Mouse (Mus musculus) midbrain, embryonic 13.5 days (tissue): ENCODE results near the gene Dhx15. TPM values are rescaled to one million over a fixed set of nuclear protein-coding genes. Genes with fewer than 3 reads are reported as not detected.

ENCODE experiments used
- ATAC-seq: fragments of 200-750 bp; cut with Nextera tagmentation; 2 replicates; pipeline ENCODE4 v1.8.0; 2017; ENCODE audit warnings: mild to moderate bottlenecking, moderate TSS enrichment, moderate library complexity
- H3K27ac ChIP-seq: fragments of 300-500 bp; sonication (generic); 2 replicates; pipeline ENCODE4 v1.5.1; 2015; ENCODE audit warnings: inconsistent platforms, mild to moderate bottlenecking, moderate library complexity
- H3K27me3 ChIP-seq: fragments of 300-500 bp; sonication (generic); 2 replicates; pipeline ENCODE4 v1.6.1; 2015; ENCODE audit warnings: mild to moderate bottlenecking, inconsistent platforms
- H3K36me3 ChIP-seq: fragments of 300-500 bp; sonication (generic); 2 replicates; pipeline ENCODE4 v1.6.1; 2015; ENCODE audit warnings: mild to moderate bottlenecking, inconsistent platforms
- H3K4me1 ChIP-seq: fragments of 300-500 bp; sonication (generic); replicated peaks from 2 replicates; pipeline ENCODE4 v1.6.1; 2015; ENCODE audit warnings: inconsistent platforms
- H3K4me2 ChIP-seq: fragments of 300-500 bp; sonication (generic); replicated peaks from 2 replicates; pipeline ENCODE4 v1.6.1; 2015; ENCODE audit warnings: moderate library complexity, mild to moderate bottlenecking, inconsistent platforms
- H3K4me3 ChIP-seq: fragments of 300-500 bp; sonication (generic); replicated peaks from 2 replicates; pipeline ENCODE4 v1.5.1; 2015; ENCODE audit warnings: mild to moderate bottlenecking, inconsistent platforms
- H3K9ac ChIP-seq: fragments of 300-500 bp; sonication (generic); replicated peaks from 2 replicates; pipeline ENCODE4 v1.6.1; 2015; ENCODE audit warnings: mild to moderate bottlenecking, inconsistent platforms
- H3K9me3 ChIP-seq: fragments of 300-500 bp; sonication (generic); 2 replicates; pipeline ENCODE4 v1.6.1; 2016; ENCODE audit warnings: mild to moderate bottlenecking, inconsistent platforms
- WGBS: fragments of 180-500 bp; shearing (Covaris S2); methylation state at CpG from one replicate; pipeline ENCODE4 v1.1.7; 2015; 5-methylcytosine and 5-hydroxymethylcytosine counted together
- polyA plus RNA-seq: library from polyadenylated mRNA; unstranded; fragments of >200 nt; fragmentation: Nextera tagmentation; extraction: Ambion mirVana; gene quantifications from 2 replicates; pipeline ENCODE4 v1.2.1, GENCODE M21; 2015

Gene Dhx15
- polyA plus RNA-seq, 1 experiment from 2014 or later: 164 TPM

DNA sequence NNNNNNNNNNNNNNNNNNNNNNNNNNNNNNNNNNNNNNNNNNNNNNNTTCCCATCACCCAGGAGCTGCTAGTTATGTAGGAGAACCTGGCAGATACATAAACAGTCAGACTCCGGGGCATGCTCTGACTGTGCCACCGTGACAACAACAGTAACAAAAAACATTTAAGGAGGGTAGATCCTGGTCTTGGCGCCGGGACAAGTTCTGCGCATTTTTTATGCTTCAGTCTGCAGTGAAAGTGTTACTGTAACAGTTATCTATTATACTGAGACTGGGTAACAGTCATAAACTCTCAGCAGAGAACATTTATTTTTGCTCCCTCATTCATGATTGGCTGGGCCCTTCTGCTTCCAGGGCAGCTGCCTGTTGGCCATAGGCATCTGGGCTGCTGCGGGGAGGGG, 27.9 kb upstream of the Dhx15 start:
- peak; percentile 31; the same call in 1 of the 2 replicates for ATAC-seq
- Histone ChIP-seq H3K4me1 (peaks cover 32% of the 10 kb centered on the region), H3K36me3 (no peaks in the 10 kb centered on the region), H3K9me3 (no peaks in the 10 kb centered on the region), H3K27ac (no peak overlapping the region), H3K4me2 (peak overlapping the region; percentile 13; the same call in 1 of the 2 replicates), H3K4me3 (no peak overlapping the region), H3K27me3 (no peaks in the 10 kb centered on the region), H3K9ac (no peak overlapping the region)
- WGBS: 72% methylated on average over 6 of the region's 6 CpGs

DNA sequence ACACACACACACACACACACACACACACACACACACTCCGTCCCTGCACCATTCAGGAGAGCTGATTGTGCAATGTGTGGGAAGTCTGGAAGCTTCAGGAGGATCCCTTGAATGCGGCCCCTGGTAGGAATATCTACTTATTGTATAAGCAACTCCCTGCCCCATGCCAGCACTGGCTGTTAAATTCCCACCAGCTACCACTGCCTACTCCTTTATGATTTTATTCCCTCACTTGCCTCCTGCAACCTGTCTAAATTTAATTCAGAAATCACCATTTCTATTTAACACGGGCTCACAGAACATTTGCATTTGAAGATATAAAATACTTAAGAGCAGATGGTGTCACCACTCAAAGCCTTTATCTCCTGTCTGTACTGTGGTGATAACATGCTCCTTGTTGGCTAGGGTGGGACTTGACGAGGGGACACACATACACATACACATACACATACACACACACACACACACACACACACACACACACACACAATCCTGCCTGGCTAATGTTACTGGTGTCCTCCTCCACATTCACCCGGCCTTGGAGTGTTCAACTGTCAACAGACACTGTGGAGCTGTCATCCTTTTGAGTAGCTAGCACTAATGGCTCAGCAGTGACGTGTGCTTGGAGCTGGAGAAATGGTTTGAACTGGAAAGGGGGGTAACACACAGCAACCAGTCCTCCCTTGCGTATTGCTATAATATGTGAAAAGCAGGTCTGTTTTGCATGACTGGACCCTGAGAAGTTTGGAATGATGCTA, 23.0 kb upstream of the Dhx15 start:
- Histone ChIP-seq H3K4me2 (no peak overlapping the region), H3K36me3 (no peaks in the 10 kb centered on the region), H3K4me1 (peaks cover 13% of the 10 kb centered on the region), H3K4me3 (no peak overlapping the region), H3K27me3 (no peaks in the 10 kb centered on the region), H3K9me3 (no peaks in the 10 kb centered on the region), H3K9ac (no peak overlapping the region), H3K27ac (no peak overlapping the region)
- 77% methylated on average over 7 of the region's 7 CpGs for whole genome bisulfite sequencing
- no peak; the same call in 1 of the 2 replicates for ATAC-seq

GRCm38 (mm10) chr5:52191180-52191468, 810 bp upstream of the Dhx15 start:
- Histone ChIP-seq H3K4me3 (peak overlapping the region; percentile 89), H3K9ac (peak overlapping the region; percentile 33; the same call in 1 of the 2 replicates), H3K9me3 (no peaks in the 10 kb centered on the region), H3K36me3 (no peaks in the 10 kb centered on the region), H3K4me2 (peak overlapping the region; percentile 66), H3K27me3 (no peaks in the 10 kb centered on the region), H3K27ac (no peak overlapping the region), H3K4me1 (peaks cover 36% of the 10 kb centered on the region)
- ATAC-seq: peak; percentile 1; the same call in 1 of the 2 replicates
- WGBS: 41% methylated on average over 1 of the region's 1 CpGs

- H3K4me2 ChIP-seq: peak overlapping the region; percentile 89
- H3K4me3 ChIP-seq: peak overlapping the region; percentile 89
- ATAC-seq: peak; percentile 91
Measured at GRCm38 (mm10) chr5:52189664-52190365, 499 bp downstream of the Dhx15 start.

GRCm38 (mm10) chr5:52188206-52188605, 2.1 kb downstream of the Dhx15 start:
- H3K4me2 ChIP-seq: peak overlapping the region; percentile 89
- no peak overlapping the region for H3K27ac ChIP-seq
- peaks cover 44% of the 10 kb centered on the region for H3K4me1 ChIP-seq
- H3K9me3 ChIP-seq: no peaks in the 10 kb centered on the region
- H3K27me3 ChIP-seq: no peaks in the 10 kb centered on the region
- ATAC-seq: no peak
- no peak overlapping the region for H3K9ac ChIP-seq
- 33% methylated on average over 3 of the region's 3 CpGs for WGBS
- H3K4me3 ChIP-seq: peak overlapping the region; percentile 89
- H3K36me3 ChIP-seq: peaks cover 9% of the 10 kb centered on the region; the same call in 1 of the 2 replicates

More at GRCm38 (mm10) chr5:52189664-52190365, 499 bp downstream of the Dhx15 start:
- no peaks in the 10 kb centered on the region for H3K27me3 ChIP-seq
- WGBS: under 1% methylated on average over 57 of the region's 63 CpGs
- H3K27ac ChIP-seq: peak overlapping the region; percentile 89
- no peaks in the 10 kb centered on the region for H3K36me3 ChIP-seq
- H3K9ac ChIP-seq: peak overlapping the region; percentile 94
- peaks cover 44% of the 10 kb centered on the region for H3K4me1 ChIP-seq
- H3K9me3 ChIP-seq: no peaks in the 10 kb centered on the region

- 100% methylated on average over 1 of the region's 1 CpGs for WGBS
- no peak overlapping the region for H3K9ac ChIP-seq
- H3K27ac ChIP-seq: no peak overlapping the region
- no peaks in the 10 kb centered on the region for H3K27me3 ChIP-seq
- no peak overlapping the region for H3K4me3 ChIP-seq
- no peak overlapping the region for H3K4me2 ChIP-seq
- H3K9me3 ChIP-seq: no peaks in the 10 kb centered on the region
- ATAC-seq: no peak
- H3K4me1 ChIP-seq: no peaks in the 10 kb centered on the region
- peaks cover 20% of the 10 kb centered on the region for H3K36me3 ChIP-seq
Measured at GRCm38 (mm10) chr5:52177326-52177725, 13.0 kb downstream of the Dhx15 start.

GRCm38 (mm10) chr5:52168468-52168867, 21.8 kb downstream of the Dhx15 start:
- 28% methylated on average over 2 of the region's 2 CpGs for WGBS

GRCm38 (mm10) chr5:52149138-52149537, 41.2 kb downstream of the Dhx15 start:
- no peaks in the 10 kb centered on the region for H3K9me3 ChIP-seq
- 95% methylated on average over 3 of the region's 3 CpGs for WGBS

More at GRCm38 (mm10) chr5:52168468-52168867, 21.8 kb downstream of the Dhx15 start:
- H3K4me3 ChIP-seq: no peak overlapping the region
- no peaks in the 10 kb centered on the region for H3K9me3 ChIP-seq
- no peak overlapping the region for H3K27ac ChIP-seq
- no peaks in the 10 kb centered on the region for H3K27me3 ChIP-seq
- H3K9ac ChIP-seq: no peak overlapping the region
- ATAC-seq: no peak
- H3K4me1 ChIP-seq: no peaks in the 10 kb centered on the region
- peaks cover 30% of the 10 kb centered on the region for H3K36me3 ChIP-seq
- H3K4me2 ChIP-seq: no peak overlapping the region

DNA sequence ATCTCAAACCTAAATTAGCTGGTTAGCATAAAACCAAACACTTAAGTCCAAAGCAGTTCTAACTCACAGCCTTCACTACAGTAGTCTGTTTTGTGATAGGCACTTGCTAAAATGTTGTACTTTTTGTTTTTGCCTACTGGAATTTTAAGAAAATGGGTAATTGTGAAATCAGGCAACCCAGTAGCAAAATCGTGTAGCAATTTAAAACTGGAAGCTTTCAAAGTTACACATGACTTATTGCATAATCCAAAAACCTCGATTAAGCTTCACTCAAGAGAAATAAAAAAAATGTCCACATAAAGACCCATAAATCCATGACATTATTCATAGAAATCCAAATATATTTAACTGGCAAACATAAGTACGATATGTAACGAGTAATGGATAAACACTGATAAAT, 43.2 kb downstream of the Dhx15 start:
- Histone ChIP-seq H3K9me3 (no peaks in the 10 kb centered on the region), H3K4me2 (no peak overlapping the region)

More at GRCm38 (mm10) chr5:52149138-52149537, 41.2 kb downstream of the Dhx15 start:
- H3K27me3 ChIP-seq: no peaks in the 10 kb centered on the region
- H3K9ac ChIP-seq: no peak overlapping the region
- H3K4me2 ChIP-seq: no peak overlapping the region
- H3K27ac ChIP-seq: no peak overlapping the region
- no peaks in the 10 kb centered on the region for H3K4me1 ChIP-seq
- no peak for ATAC-seq
- H3K4me3 ChIP-seq: no peak overlapping the region
- peaks cover 29% of the 10 kb centered on the region for H3K36me3 ChIP-seq

DNA sequence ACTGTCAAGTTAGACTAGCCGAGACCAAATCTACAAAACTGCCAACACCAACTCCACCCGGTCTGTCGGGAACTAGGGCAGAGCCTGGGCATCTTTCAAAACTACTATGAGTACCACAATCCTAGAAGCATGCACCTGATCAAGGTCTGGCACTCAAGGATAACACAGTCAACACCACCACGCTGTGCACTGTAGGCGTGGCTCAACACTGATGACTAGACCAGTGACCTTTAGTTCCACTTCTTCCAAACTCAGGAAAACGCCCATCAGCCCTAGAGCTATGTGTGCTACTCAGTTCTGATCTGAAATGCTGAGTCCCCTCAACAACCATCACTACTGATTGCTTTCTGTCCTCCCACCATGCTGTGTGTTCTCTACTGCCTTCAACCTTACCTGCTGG, 44.6 kb downstream of the Dhx15 start:
- Histone ChIP-seq H3K27me3 (no peaks in the 10 kb centered on the region), H3K9ac (no peak overlapping the region), H3K4me3 (no peak overlapping the region), H3K4me1 (no peaks in the 10 kb centered on the region), H3K36me3 (peaks cover 23% of the 10 kb centered on the region), H3K4me2 (no peak overlapping the region), H3K9me3 (no peaks in the 10 kb centered on the region), H3K27ac (no peak overlapping the region)
- 89% methylated on average over 6 of the region's 6 CpGs for WGBS
- 0 out of 2 replicates have a peak, but pooled peaks have one; percentile 21 for ATAC-seq

More for the DNA sequence above, 43.2 kb downstream of the Dhx15 start:
- Histone ChIP-seq H3K27me3 (no peaks in the 10 kb centered on the region), H3K9ac (no peak overlapping the region), H3K4me3 (no peak overlapping the region), H3K4me1 (no peaks in the 10 kb centered on the region), H3K36me3 (peaks cover 28% of the 10 kb centered on the region), H3K27ac (no peak overlapping the region)
- ATAC-seq: no peak
- 96% methylated on average over 4 of the region's 4 CpGs for WGBS

DNA sequence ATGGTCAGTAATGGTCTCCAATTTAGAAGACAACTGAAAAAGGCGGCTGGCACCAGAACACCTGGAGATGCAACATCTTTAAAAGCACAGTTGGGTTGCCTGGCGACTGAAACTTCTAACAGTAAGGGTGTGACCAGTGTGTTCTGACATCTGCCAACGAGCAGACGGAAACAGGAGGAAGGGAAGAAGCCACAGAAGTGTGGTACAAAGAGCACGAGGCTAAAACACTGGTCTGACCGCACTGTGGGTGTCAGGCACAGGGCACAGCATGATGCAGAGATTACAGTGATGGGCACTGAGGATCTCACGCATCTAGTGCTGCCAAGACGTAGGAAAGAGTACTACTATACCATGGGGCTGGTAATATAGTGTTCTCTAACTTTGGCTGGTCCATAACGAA, 48.4 kb downstream of the Dhx15 start:
- ATAC-seq: no peak
- H3K4me3 ChIP-seq: no peak overlapping the region
- H3K4me2 ChIP-seq: no peak overlapping the region
- peaks cover 44% of the 10 kb centered on the region for H3K36me3 ChIP-seq
- no peaks in the 10 kb centered on the region for H3K9me3 ChIP-seq
- H3K9ac ChIP-seq: no peak overlapping the region
- 92% methylated on average over 9 of the region's 9 CpGs for WGBS
- no peaks in the 10 kb centered on the region for H3K27me3 ChIP-seq
- H3K4me1 ChIP-seq: no peaks in the 10 kb centered on the region
- no peak overlapping the region for H3K27ac ChIP-seq

GRCm38 (mm10) chr5:52138819-52139218, 51.5 kb downstream of the Dhx15 start:
- Histone ChIP-seq H3K36me3 (peaks cover 36% of the 10 kb centered on the region), H3K4me2 (no peak overlapping the region), H3K27me3 (no peaks in the 10 kb centered on the region), H3K4me3 (no peak overlapping the region), H3K9ac (no peak overlapping the region), H3K27ac (no peak overlapping the region), H3K4me1 (no peaks in the 10 kb centered on the region), H3K9me3 (no peaks in the 10 kb centered on the region)
- 96% methylated on average over 6 of the region's 6 CpGs for WGBS
- ATAC-seq: no peak
